1 mouse cellular context compared by ENCODE assay signal in the genomic region with DNA sequence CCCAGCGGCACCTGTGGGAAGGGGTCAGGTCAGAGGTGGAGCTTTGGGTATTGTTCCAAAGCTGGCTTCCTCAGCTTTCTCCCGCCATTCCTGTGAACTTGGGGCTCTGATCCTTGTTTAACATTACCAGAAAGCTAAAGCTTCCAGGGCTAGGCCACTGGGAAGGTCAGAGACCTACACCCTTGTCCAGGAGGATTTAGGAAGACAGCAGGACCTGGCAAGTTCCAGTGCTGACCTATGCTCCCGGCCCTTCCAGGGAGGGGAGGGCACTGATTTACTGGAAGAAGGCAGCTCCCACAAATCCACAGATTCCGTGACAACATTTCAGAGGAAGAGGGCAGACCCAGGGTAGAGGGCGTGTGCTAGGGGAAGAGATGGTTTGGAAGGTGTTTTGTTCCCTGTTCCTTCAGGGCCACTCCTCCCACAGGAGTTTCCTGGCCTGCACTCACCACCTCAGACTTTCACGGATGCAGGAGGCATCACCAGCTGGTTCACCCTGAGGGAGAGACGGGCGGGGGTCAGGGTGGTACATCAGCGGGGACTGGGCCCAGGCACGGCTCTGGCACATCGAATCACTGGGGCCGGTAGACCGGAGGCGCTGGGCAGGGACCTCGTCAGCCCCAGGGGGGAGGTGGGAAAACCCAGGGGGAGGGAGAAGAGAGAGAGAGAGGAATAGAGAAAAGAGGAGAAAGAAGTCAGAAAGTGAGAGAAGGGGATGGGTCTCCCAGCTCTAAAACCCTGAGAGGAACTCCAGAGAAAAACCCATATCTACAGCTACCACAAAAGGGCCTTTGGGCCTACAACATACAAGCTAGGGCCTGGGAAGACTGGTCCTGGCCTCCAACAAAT.
TF ChIP-seq lines count a peak whose summit lies in the region.

No protein-coding gene starts in this region.

TF ChIP-seq in CH12.LX, 34 proteins besides CTCF, POLR2A, EP300 and RAD21:
- TF ChIP-seq TCF12 (IDR thresholded peaks at IDR 0.05; ENCODE audit: low read depth, low read length) (0 out of 2 replicates have a peak, but pooled peaks have one; percentile 27), TBP (conservative IDR thresholded peaks at IDR 0.05; ENCODE audit: low read depth, low read length) (no peak), MAX (IDR thresholded peaks at IDR 0.05; ENCODE audit: low read length) (no peak), ZC3H11A (IDR thresholded peaks at IDR 0.05; ENCODE audit: low read depth, low read length) (no peak), ZMIZ1 (IDR thresholded peaks at IDR 0.05; ENCODE audit: low read depth, low read length) (0 out of 2 replicates have a peak, but pooled peaks have one; percentile 49), POLR2AphosphoS2 (IDR thresholded peaks at IDR 0.05; ENCODE audit: low read depth, low read length) (no peak), E2F4 (IDR thresholded peaks at IDR 0.05; ENCODE audit: insufficient replicate concordance, low read depth, low read length) (no peak), ELF1 (IDR thresholded peaks at IDR 0.05; ENCODE audit: low read depth, low read length) (0 out of 2 replicates have a peak, but pooled peaks have one; percentile 17), GABPA (IDR thresholded peaks at IDR 0.05; ENCODE audit: insufficient replicate concordance, low read depth, low read length) (no peak), UBTF (IDR thresholded peaks at IDR 0.05; ENCODE audit: low read depth, low read length) (no peak), BHLHE40 (IDR thresholded peaks at IDR 0.05; ENCODE audit: low read depth, low read length) (no peak), MAZ (IDR thresholded peaks at IDR 0.05; ENCODE audit: low read depth, low read length) (peak; percentile 64; the same call in 1 of the 2 replicates), USF2 (conservative IDR thresholded peaks at IDR 0.05; ENCODE audit: low read depth, low read length) (no peak), ETS1 (conservative IDR thresholded peaks at IDR 0.05; ENCODE audit: low read depth, low read length) (no peak), IRF4 (IDR thresholded peaks at IDR 0.05; ENCODE audit: low read depth, low read length) (peak; percentile 29; the same call in 1 of the 2 replicates), JUND (conservative IDR thresholded peaks at IDR 0.05; ENCODE audit: low read depth, low read length) (no peak), CHD2 (IDR thresholded peaks at IDR 0.05; ENCODE audit: low read length) (peak; percentile 18; the same call in 1 of the 2 replicates), SMC3 (IDR thresholded peaks at IDR 0.05; ENCODE audit: low read depth, low read length) (no peak), MXI1 (IDR thresholded peaks at IDR 0.05; ENCODE audit: low read depth, low read length) (peak; percentile 68; the same call in 1 of the 2 replicates)
TF ChIP-seq in CH12.LX: peak in this region for 7.
